Mouse (Mus musculus): ENCODE results near the gene Paqr6. TPM values are rescaled to one million over a fixed set of nuclear protein-coding genes. Genes with fewer than 3 reads are reported as not detected.

The Paqr6 gene
- polyA plus RNA-seq, 1 experiment from 2014 or later = 1.6 TPM

DNA sequence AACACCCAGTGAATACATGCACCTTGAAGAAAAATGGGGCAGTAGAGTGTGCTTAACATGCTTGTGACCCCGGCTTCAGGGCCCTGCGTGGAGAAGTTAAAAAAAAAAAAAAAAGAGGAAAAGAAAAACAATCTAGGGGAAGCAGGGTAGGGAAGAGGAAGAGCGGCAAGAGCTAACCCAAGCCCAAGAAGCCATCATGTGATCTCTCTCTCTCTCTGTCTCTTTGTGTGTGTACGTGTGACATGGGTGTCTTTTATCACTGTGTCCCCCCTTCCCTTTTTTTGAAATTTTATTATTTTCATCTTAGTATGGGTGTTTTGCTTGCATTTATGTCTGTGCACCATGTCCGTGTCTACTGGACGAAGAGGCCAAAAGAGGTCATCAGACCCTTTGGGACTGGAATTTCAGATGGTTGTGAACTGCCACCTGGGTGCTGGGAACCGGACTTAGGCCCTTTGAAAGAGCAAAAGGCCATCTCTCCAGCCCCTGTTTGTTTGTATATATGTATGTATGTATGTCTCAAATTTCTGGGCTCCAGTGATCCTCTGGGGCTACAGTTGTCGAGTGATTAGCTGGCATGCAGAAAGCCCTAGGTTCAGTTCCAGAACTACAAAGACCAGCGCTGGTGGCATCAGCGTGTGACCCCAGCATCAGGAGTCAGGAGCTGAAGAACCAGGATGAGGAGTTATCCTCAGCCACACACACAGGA is 39.3 kb downstream of the Paqr6 start:
- peaks cover 14% of the 10 kb centered on the region for H3K4me1 ChIP-seq

GRCm38 (mm10) chr3:88407090-88407489 is 42.7 kb downstream of the Paqr6 start:
- Histone ChIP-seq H3K4me3 (replicated peaks) (no peak overlapping the region), H3K9me3 (no peaks in the 10 kb centered on the region), H3K36me3 (replicated peaks) (peaks cover 16% of the 10 kb centered on the region), H3K4me2 (no peak overlapping the region), H3K4me1 (peaks cover 31% of the 10 kb centered on the region), H3K27me3 (no peaks in the 10 kb centered on the region), H3K27ac (0 out of 2 replicates have a peak overlapping the region, but pooled peaks have one; percentile 9), H3K9ac (no peak overlapping the region)
- ATAC-seq (ENCODE audit: low FRiP score) = peak; percentile 15; the same call in 1 of the 2 replicates
- 3% methylated on average over 2 of the region's 2 CpGs for WGBS

More for the DNA sequence above, 39.3 kb downstream of the Paqr6 start:
- H3K36me3 ChIP-seq (replicated peaks) = peaks cover 6% of the 10 kb centered on the region
- WGBS = 96% methylated on average over 10 of the region's 10 CpGs
- ATAC-seq (ENCODE audit: low FRiP score) = no peak
- no peak overlapping the region for H3K4me3 ChIP-seq (replicated peaks)
- no peaks in the 10 kb centered on the region for H3K9me3 ChIP-seq
- no peaks in the 10 kb centered on the region for H3K27me3 ChIP-seq
- no peak overlapping the region for H3K9ac ChIP-seq
- no peak overlapping the region for H3K27ac ChIP-seq
- H3K4me2 ChIP-seq = no peak overlapping the region

DNA sequence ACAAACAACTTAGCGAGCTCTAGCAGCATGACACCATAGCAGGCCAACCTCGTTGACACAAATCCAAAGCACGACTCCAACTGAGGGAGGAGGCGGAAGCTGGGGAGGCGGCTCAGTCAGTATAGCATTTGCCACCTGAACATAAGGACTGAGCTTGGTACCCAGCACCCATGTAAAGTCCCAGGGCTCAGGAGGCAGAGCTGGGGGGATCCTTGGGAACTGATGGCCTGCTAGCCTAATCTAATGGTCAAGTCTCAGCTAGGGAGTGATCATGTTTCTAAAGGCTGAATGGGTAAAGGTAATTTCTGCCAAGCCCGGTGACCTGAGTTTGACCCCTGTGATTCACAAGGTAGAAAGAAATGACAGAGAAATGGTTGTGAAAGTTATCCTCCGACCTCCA is 43.1 kb downstream of the Paqr6 start:
- 0 out of 2 replicates have a peak overlapping the region, but pooled peaks have one; percentile 9 for H3K27ac ChIP-seq
- no peak overlapping the region for H3K4me3 ChIP-seq (replicated peaks)
- no peaks in the 10 kb centered on the region for H3K27me3 ChIP-seq
- H3K9me3 ChIP-seq = no peaks in the 10 kb centered on the region
- no peak overlapping the region for H3K4me2 ChIP-seq
- ATAC-seq (ENCODE audit: low FRiP score) = no peak
- peaks cover 31% of the 10 kb centered on the region for H3K4me1 ChIP-seq
- WGBS = 65% methylated on average over 7 of the region's 7 CpGs
- H3K9ac ChIP-seq = no peak overlapping the region
- H3K36me3 ChIP-seq (replicated peaks) = peaks cover 20% of the 10 kb centered on the region

DNA sequence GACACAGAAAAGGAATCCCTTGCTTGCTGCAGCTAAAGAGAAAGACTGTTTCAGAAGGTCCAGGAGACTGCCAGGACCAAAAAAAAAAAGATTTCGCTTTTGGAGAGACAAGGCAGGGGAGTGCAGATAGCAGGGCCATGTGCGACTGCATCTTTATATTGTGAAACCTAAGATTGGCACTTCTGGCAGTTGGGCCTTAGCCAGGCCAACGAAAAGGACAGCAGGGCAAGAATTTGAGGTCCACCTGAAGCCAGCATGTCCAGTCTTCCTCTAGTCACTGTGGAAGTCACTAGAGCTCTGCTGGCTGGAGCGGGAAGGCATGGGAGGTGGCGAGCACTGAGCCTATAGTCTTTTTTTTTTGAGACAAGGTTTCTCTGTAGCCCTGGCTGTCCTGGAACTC is 44.6 kb downstream of the Paqr6 start:
- Histone ChIP-seq H3K27me3 (no peaks in the 10 kb centered on the region), H3K27ac (no peak overlapping the region), H3K9me3 (no peaks in the 10 kb centered on the region), H3K9ac (peak overlapping the region; percentile 81), H3K4me2 (peak overlapping the region; percentile 65), H3K4me1 (peaks cover 31% of the 10 kb centered on the region), H3K4me3 (replicated peaks) (peak overlapping the region; percentile 68), H3K36me3 (replicated peaks) (peaks cover 28% of the 10 kb centered on the region)
- ATAC-seq (ENCODE audit: low FRiP score) = no peak
- WGBS = 58% methylated on average over 5 of the region's 5 CpGs

GRCm38 (mm10) chr3:88409741-88410644 is 45.6 kb downstream of the Paqr6 start, which contains the start of gene Pmf1:
Gene Pmf1 (minus strand): TSS chr3:88410331.
- Histone ChIP-seq H3K4me2 (peak within 1 kb of the TSS; percentile 65), H3K4me1 (peaks cover 31% of the 10 kb centered on the region), H3K9me3 (no peaks in the 10 kb centered on the region), H3K27me3 (no peaks in the 10 kb centered on the region), H3K4me3 (replicated peaks) (peak within 1 kb of the TSS; percentile 68), H3K36me3 (replicated peaks) (peaks cover 32% of the 10 kb centered on the region), H3K9ac (peak within 1 kb of the TSS; percentile 81), H3K27ac (peak within 1 kb of the TSS; percentile 90)
- ATAC-seq (ENCODE audit: low FRiP score) = peak; percentile 92
- under 1% methylated on average over 54 of the region's 54 CpGs for WGBS

DNA sequence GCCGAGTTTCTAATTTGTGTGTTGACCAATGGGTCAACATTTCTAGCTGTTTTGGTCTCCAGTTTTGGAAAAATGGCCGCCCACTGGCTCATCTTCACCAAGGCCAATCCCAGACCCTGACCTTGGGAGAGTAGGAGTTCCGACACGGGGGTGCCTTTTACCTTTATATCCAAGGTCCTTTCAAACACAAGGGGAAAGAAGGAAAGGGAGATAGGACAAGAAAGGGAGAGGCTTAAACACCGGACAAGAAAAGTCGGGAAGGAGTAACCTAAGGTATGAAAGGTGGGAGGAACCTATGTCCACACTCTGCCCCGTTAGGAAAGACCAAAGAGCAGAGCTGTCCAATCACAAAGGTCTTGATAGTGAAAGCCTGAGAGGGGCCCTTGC is 46.3 kb downstream of the Paqr6 start:
- Histone ChIP-seq H3K9me3 (no peaks in the 10 kb centered on the region), H3K4me1 (peaks cover 31% of the 10 kb centered on the region), H3K4me3 (replicated peaks) (peak overlapping the region; percentile 68), H3K36me3 (replicated peaks) (peaks cover 38% of the 10 kb centered on the region), H3K9ac (peak overlapping the region; percentile 81; the same call in 1 of the 2 replicates), H3K27me3 (no peaks in the 10 kb centered on the region), H3K4me2 (peak overlapping the region; percentile 65), H3K27ac (peak overlapping the region; percentile 90)
- peak; percentile 9; the same call in 1 of the 2 replicates for ATAC-seq (ENCODE audit: low FRiP score)
- 24% methylated on average over 7 of the region's 7 CpGs for WGBS

DNA sequence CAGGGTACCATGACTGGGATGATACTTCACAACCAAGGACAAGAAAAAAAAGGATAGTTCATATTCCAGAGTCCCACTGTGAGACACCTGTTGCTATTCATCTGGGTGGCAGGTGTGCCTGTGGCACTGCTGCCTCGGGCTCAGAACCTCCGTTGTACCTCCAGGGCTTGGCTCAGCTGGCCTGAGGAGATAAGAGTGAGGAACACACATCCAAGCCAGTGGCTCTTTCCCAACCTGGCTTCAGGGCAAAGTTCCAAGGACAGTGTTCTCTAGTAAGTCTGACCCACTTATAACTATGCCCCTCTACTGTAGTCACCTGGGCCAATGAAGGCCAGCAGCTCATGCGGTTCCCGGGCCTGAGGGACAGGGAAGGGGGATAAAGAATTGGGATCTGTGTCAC is 47.3 kb downstream of the Paqr6 start:
- Histone ChIP-seq H3K4me3 (replicated peaks) (no peak overlapping the region), H3K4me1 (peaks cover 28% of the 10 kb centered on the region), H3K36me3 (replicated peaks) (peaks cover 48% of the 10 kb centered on the region), H3K27me3 (no peaks in the 10 kb centered on the region), H3K9me3 (no peaks in the 10 kb centered on the region), H3K4me2 (no peak overlapping the region), H3K9ac (no peak overlapping the region), H3K27ac (no peak overlapping the region)
- WGBS = 93% methylated on average over 4 of the region's 4 CpGs
- no peak for ATAC-seq (ENCODE audit: low FRiP score)

- no peak for ATAC-seq (ENCODE audit: low FRiP score)
- Histone ChIP-seq H3K4me1 (peaks cover 23% of the 10 kb centered on the region), H3K9me3 (no peaks in the 10 kb centered on the region), H3K9ac (no peak overlapping the region), H3K36me3 (replicated peaks) (peaks cover 55% of the 10 kb centered on the region), H3K4me3 (replicated peaks) (no peak overlapping the region), H3K4me2 (no peak overlapping the region), H3K27me3 (no peaks in the 10 kb centered on the region), H3K27ac (no peak overlapping the region)
- 94% methylated on average over 11 of the region's 11 CpGs for WGBS
Measured at GRCm38 (mm10) chr3:88412636-88413035, 48.3 kb downstream of the Paqr6 start.

GRCm38 (mm10) chr3:88415668-88416067 is 51.3 kb downstream of the Paqr6 start:
- Histone ChIP-seq H3K4me2 (no peak overlapping the region), H3K9me3 (no peaks in the 10 kb centered on the region), H3K4me3 (replicated peaks) (no peak overlapping the region), H3K9ac (no peak overlapping the region), H3K4me1 (peaks cover 3% of the 10 kb centered on the region), H3K27me3 (no peaks in the 10 kb centered on the region), H3K36me3 (replicated peaks) (peaks cover 84% of the 10 kb centered on the region), H3K27ac (no peak overlapping the region)
- ATAC-seq (ENCODE audit: low FRiP score) = no peak
- WGBS = 92% methylated on average over 4 of the region's 4 CpGs

GRCm38 (mm10) chr3:88418016-88418415 is 53.6 kb downstream of the Paqr6 start:
- Histone ChIP-seq H3K36me3 (replicated peaks) (peaks cover 75% of the 10 kb centered on the region), H3K9me3 (no peaks in the 10 kb centered on the region), H3K27me3 (no peaks in the 10 kb centered on the region), H3K27ac (no peak overlapping the region), H3K4me2 (no peak overlapping the region), H3K4me3 (replicated peaks) (no peak overlapping the region), H3K9ac (no peak overlapping the region), H3K4me1 (peaks cover 10% of the 10 kb centered on the region; the same call in 1 of the 2 replicates)
- no peak for ATAC-seq (ENCODE audit: low FRiP score)
- WGBS = 92% methylated on average over 6 of the region's 6 CpGs

Data from forebrain, embryonic 12.5 days (tissue).